Mouse (Mus musculus): Measurements from ENCODE around the gene Atp2c2. TPM values are rescaled to one million over a fixed set of nuclear protein-coding genes. Genes with fewer than 3 reads are reported as not detected.

Atp2c2 gene
- polyA plus RNA-seq, 1 experiment from 2014 or later = 0.27 TPM

DNA sequence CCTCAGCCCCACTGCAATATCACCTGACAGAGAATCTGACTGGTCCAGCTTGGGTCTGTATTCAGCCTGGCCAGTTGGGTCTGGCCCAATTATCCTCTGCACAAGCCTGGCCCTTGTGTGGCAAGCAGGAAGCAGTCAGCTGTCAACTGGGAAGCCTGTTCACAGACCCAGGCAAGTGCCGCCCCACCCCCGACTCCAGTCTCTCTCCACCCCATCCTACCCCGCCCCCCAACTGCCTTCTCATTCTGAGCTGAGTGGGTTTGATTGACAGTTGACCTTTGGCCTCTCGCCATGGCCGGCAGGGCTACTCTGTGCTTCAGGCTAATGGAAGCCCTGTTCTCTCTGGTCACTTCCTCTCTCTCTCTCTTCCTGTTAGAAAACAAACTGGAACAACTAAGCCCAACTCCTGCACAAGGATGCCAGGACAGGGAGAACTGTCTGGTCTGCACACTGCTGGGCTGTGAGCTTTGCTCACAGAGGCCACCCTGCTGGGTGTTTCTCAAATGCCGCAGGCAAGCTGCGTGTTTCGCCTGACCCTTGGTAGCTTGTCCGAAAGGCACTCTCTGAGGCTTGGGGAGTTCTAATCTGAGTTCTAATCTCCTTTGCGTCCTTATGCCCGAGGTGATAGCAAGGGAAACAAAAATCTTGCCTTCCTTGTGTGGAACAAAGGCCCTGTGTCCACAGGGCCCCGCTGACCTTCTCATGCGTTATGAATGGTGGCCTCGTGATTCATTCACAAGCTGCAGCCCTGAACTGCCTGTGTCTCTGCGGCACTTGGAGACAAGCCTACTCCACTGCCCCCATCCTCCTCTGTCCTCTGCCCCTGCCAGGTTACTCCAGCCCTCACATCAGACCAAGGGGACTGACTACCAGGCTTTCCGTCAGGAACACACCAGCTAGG is 92.2 kb downstream of the Atp2c2 start:
- Histone ChIP-seq H3K9me3 (replicated peaks; ENCODE audit: control insufficient read depth, low read length) (no peaks in the 10 kb centered on the region), H3K4me2 (ENCODE audit: low read depth, low read length) (no peak overlapping the region), H3K4me3 (ENCODE audit: low read depth, low read length) (no peak overlapping the region), H3K9ac (ENCODE audit: low read depth, low read length) (no peak overlapping the region), H3K27ac (ENCODE audit: low read length) (peak overlapping the region; percentile 57; the same call in 1 of the 2 replicates), H3K4me1 (ENCODE audit: control insufficient read depth, low read depth, low read length) (peaks cover 14% of the 10 kb centered on the region; the same call in 1 of the 2 replicates), H3K36me3 (ENCODE audit: control insufficient read depth, insufficient read depth) (no peaks in the 10 kb centered on the region), H3K27me3 (ENCODE audit: control insufficient read depth, insufficient read depth, low read depth, low read length) (no peaks in the 10 kb centered on the region)
- WGBS (ENCODE audit: insufficient replicate concordance) = 36% methylated on average over 16 of the region's 16 CpGs
- peak; percentile 86 for ATAC-seq (ENCODE audit: low read depth)

DNA sequence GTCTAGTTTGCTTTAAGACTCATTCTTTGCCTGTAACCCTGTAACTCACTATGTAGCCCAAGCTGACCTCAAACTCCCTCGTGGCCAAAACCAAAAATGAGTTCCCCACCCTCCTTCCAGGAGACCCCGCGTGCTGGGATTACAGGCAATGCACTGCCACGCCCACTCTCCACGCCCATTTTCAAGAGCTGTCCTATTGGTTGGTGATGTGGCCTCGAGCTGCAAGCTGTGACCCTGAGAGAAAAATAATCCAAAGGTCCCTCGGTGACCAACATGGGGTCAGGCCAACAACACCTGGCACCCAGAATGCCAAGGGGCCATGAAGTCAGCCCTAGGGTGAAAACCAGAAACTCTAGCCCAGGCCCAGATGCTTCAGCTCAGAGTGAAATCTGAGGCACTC is 94.9 kb downstream of the Atp2c2 start:
- H3K36me3 ChIP-seq (ENCODE audit: control insufficient read depth, insufficient read depth) = no peaks in the 10 kb centered on the region
- no peaks in the 10 kb centered on the region for H3K27me3 ChIP-seq (ENCODE audit: control insufficient read depth, insufficient read depth, low read depth, low read length)
- ATAC-seq (ENCODE audit: low read depth) = no peak
- H3K9ac ChIP-seq (ENCODE audit: low read depth, low read length) = no peak overlapping the region
- H3K4me2 ChIP-seq (ENCODE audit: low read depth, low read length) = no peak overlapping the region
- H3K27ac ChIP-seq (ENCODE audit: low read length) = no peak overlapping the region
- peaks cover 19% of the 10 kb centered on the region for H3K4me1 ChIP-seq (ENCODE audit: control insufficient read depth, low read depth, low read length)
- WGBS (ENCODE audit: insufficient replicate concordance) = 38% methylated on average over 7 of the region's 7 CpGs
- H3K4me3 ChIP-seq (ENCODE audit: low read depth, low read length) = no peak overlapping the region
- no peaks in the 10 kb centered on the region for H3K9me3 ChIP-seq (replicated peaks; ENCODE audit: control insufficient read depth, low read length)

DNA sequence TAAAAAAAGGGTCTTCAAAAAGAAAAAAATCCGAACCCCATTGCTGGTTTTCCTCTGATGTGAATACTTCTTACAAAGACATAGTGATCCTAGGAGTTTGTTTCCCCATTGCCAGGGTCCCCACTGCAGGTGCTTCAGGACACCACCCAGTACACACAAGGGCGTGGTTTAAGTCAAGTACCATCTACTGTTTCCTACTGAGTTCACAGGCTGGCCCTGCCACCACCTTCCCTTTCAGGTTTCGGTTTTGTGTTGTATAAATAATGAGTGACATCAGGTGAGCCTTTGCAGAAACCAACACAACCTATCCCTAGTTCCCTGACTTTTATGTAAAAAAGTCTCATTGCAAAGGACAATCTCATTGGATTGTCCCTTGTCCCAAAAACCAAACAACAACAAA is 95.8 kb downstream of the Atp2c2 start:
- 56% methylated on average over 3 of the region's 3 CpGs for WGBS (ENCODE audit: insufficient replicate concordance)
- peaks cover 16% of the 10 kb centered on the region for H3K4me1 ChIP-seq (ENCODE audit: control insufficient read depth, low read depth, low read length)
- H3K36me3 ChIP-seq (ENCODE audit: control insufficient read depth, insufficient read depth) = no peaks in the 10 kb centered on the region
- H3K9me3 ChIP-seq (replicated peaks; ENCODE audit: control insufficient read depth, low read length) = no peaks in the 10 kb centered on the region
- H3K27ac ChIP-seq (ENCODE audit: low read length) = no peak overlapping the region
- no peak for ATAC-seq (ENCODE audit: low read depth)
- H3K27me3 ChIP-seq (ENCODE audit: control insufficient read depth, insufficient read depth, low read depth, low read length) = no peaks in the 10 kb centered on the region
- no peak overlapping the region for H3K4me3 ChIP-seq (ENCODE audit: low read depth, low read length)
- no peak overlapping the region for H3K9ac ChIP-seq (ENCODE audit: low read depth, low read length)
- H3K4me2 ChIP-seq (ENCODE audit: low read depth, low read length) = no peak overlapping the region

DNA sequence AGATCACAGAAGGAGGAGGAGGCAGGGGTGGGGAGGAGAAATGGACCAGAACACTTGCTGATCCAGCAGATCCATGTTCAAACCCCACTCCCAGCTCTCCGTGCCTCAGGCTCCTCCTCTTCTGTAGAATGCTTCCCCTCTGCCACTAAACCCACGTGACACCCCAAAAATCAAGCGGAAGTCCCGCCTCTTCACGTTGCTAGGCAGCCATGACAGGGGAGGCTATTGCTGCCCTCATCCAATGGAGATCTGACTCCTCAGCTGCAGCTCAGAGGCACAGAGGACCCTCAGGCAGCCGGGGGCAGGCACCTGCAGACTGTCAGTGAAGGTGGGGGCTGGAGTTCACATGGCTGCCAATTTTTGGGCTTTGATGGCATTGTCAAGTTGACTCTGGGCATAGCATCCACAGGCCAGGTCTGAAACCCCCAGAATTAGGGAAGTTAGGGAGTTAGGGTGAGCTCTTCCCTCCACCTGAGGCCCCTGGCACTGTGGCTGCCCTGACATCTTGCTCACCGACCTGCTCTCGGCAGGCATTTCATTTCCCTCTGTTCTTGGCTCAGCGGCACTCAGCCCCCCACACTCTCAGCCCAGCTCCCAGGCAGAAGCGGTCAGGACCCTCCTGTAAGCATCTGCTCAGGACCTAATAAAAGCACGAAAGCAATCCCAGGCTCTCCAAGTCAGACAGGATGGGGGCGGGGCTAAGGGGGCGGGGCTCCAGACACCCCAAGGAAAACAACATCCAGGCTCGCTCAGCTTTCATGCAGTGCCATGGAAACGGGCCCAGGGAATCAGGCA is 98.6 kb downstream of the Atp2c2 start:
- 8% methylated on average over 15 of the region's 15 CpGs for WGBS (ENCODE audit: insufficient replicate concordance)
- no peaks in the 10 kb centered on the region for H3K9me3 ChIP-seq (replicated peaks; ENCODE audit: control insufficient read depth, low read length)
- H3K4me2 ChIP-seq (ENCODE audit: low read depth, low read length) = peak overlapping the region; percentile 22
- peaks cover 5% of the 10 kb centered on the region for H3K4me1 ChIP-seq (ENCODE audit: control insufficient read depth, low read depth, low read length)
- H3K27ac ChIP-seq (ENCODE audit: low read length) = no peak overlapping the region
- H3K9ac ChIP-seq (ENCODE audit: low read depth, low read length) = no peak overlapping the region
- ATAC-seq (ENCODE audit: low read depth) = peak; percentile 25
- no peaks in the 10 kb centered on the region for H3K27me3 ChIP-seq (ENCODE audit: control insufficient read depth, insufficient read depth, low read depth, low read length)
- no peaks in the 10 kb centered on the region for H3K36me3 ChIP-seq (ENCODE audit: control insufficient read depth, insufficient read depth)
- H3K4me3 ChIP-seq (ENCODE audit: low read depth, low read length) = peak overlapping the region; percentile 12; the same call in 1 of the 2 replicates

DNA sequence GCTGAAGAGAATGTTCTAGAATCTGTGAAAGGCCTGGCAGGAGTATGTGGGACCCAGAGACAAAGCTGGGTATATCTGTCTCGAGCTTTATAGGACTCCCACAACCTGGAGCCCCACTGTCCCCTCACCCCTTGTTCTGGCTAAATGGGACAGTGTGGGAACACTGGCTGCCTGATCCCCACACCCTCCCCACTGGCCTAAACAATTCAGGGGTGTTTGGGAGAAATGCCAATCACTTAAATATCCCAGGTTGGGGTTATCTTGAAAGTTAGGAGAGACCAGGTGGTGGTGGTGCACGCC is 99.1 kb downstream of the Atp2c2 start:
- H3K4me1 ChIP-seq (ENCODE audit: control insufficient read depth, low read depth, low read length) = peaks cover 5% of the 10 kb centered on the region
- ATAC-seq (ENCODE audit: low read depth) = peak; percentile 16; the same call in 1 of the 2 replicates
- 39% methylated on average over 2 of the region's 2 CpGs for WGBS (ENCODE audit: insufficient replicate concordance)
- H3K4me3 ChIP-seq (ENCODE audit: low read depth, low read length) = no peak overlapping the region
- no peak overlapping the region for H3K27ac ChIP-seq (ENCODE audit: low read length)
- H3K27me3 ChIP-seq (ENCODE audit: control insufficient read depth, insufficient read depth, low read depth, low read length) = no peaks in the 10 kb centered on the region
- no peak overlapping the region for H3K9ac ChIP-seq (ENCODE audit: low read depth, low read length)
- peak overlapping the region; percentile 22; the same call in 1 of the 2 replicates for H3K4me2 ChIP-seq (ENCODE audit: low read depth, low read length)
- no peaks in the 10 kb centered on the region for H3K36me3 ChIP-seq (ENCODE audit: control insufficient read depth, insufficient read depth)
- no peaks in the 10 kb centered on the region for H3K9me3 ChIP-seq (replicated peaks; ENCODE audit: control insufficient read depth, low read length)

DNA sequence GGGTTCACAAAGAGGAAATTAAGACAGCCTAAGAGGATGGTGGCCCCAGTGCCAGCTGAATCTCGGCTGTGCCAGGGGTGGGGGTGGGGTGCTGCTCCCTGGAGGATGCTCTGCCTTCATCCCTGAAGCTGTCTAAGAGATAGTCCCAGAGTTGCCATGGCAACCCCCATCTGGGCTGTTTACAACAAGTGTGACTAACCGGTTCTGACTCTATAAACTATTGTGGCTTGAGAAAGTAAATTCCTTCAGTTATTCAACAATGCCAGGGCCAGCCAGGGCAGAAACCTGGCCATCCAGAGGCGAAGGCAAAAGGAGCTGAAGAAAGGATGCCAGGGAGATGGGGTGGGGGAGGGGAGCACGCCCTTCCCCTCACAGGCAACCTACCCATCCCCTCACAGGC is 101.4 kb downstream of the Atp2c2 start:
- Histone ChIP-seq H3K4me3 (ENCODE audit: low read depth, low read length) (no peak overlapping the region), H3K9me3 (replicated peaks; ENCODE audit: control insufficient read depth, low read length) (no peaks in the 10 kb centered on the region), H3K4me2 (ENCODE audit: low read depth, low read length) (no peak overlapping the region), H3K27ac (ENCODE audit: low read length) (no peak overlapping the region), H3K4me1 (ENCODE audit: control insufficient read depth, low read depth, low read length) (peaks cover 5% of the 10 kb centered on the region), H3K36me3 (ENCODE audit: control insufficient read depth, insufficient read depth) (no peaks in the 10 kb centered on the region), H3K9ac (ENCODE audit: low read depth, low read length) (no peak overlapping the region), H3K27me3 (ENCODE audit: control insufficient read depth, insufficient read depth, low read depth, low read length) (no peaks in the 10 kb centered on the region)
- WGBS (ENCODE audit: insufficient replicate concordance) = 13% methylated on average over 3 of the region's 4 CpGs
- ATAC-seq (ENCODE audit: low read depth) = no peak

DNA sequence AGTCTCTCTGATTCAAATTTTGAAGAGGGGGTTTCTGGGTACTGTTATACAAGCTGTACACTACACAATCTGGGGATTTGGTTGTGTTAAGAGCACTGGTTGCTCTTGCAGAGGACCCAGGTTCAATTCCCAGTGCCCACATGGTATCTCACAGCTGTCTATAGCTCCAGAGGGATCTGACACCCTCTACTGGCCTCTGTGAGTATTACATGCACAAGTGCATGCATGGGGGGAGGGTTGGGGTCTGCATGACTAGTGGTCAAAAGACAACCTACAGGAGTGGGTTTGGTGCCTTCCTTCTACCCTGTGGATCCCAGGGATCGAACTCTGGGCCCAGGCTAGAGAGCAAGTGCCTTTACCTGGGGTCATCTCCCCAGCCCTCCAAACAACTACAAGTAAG is 102.8 kb downstream of the Atp2c2 start:
- Histone ChIP-seq H3K4me2 (ENCODE audit: low read depth, low read length) (no peak overlapping the region), H3K9ac (ENCODE audit: low read depth, low read length) (no peak overlapping the region), H3K27me3 (ENCODE audit: control insufficient read depth, insufficient read depth, low read depth, low read length) (no peaks in the 10 kb centered on the region), H3K4me3 (ENCODE audit: low read depth, low read length) (no peak overlapping the region), H3K4me1 (ENCODE audit: control insufficient read depth, low read depth, low read length) (peaks cover 5% of the 10 kb centered on the region), H3K9me3 (replicated peaks; ENCODE audit: control insufficient read depth, low read length) (no peaks in the 10 kb centered on the region), H3K36me3 (ENCODE audit: control insufficient read depth, insufficient read depth) (no peaks in the 10 kb centered on the region), H3K27ac (ENCODE audit: low read length) (no peak overlapping the region)
- 60% methylated on average over 1 of the region's 1 CpGs for WGBS (ENCODE audit: insufficient replicate concordance)
- ATAC-seq (ENCODE audit: low read depth) = no peak

DNA sequence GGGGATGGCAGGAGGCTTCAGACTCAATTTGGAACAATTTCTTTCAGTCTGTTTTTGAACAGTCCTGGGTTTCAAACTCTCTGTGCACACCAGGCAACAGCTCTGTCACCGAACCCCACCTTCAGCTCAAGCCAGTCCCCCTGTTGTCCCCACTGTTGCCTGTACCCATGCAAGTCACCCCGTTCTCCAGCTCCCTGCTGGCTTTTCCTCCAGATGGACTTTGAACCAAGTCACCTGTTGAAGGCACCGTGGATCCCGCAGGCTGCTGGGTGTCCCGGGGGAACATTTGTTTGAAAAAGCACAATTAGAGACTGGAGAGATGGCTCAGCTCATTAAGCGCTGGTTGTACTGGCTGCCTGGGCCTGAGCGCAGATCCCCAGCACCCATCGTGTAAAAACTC is 105.5 kb downstream of the Atp2c2 start:
- no peaks in the 10 kb centered on the region for H3K9me3 ChIP-seq (replicated peaks; ENCODE audit: control insufficient read depth, low read length)
- H3K4me3 ChIP-seq (ENCODE audit: low read depth, low read length) = no peak overlapping the region
- H3K4me1 ChIP-seq (ENCODE audit: control insufficient read depth, low read depth, low read length) = no peaks in the 10 kb centered on the region; the same call in 1 of the 2 replicates
- no peak overlapping the region for H3K4me2 ChIP-seq (ENCODE audit: low read depth, low read length)
- WGBS (ENCODE audit: insufficient replicate concordance) = 64% methylated on average over 8 of the region's 8 CpGs
- no peak for ATAC-seq (ENCODE audit: low read depth)
- no peak overlapping the region for H3K27ac ChIP-seq (ENCODE audit: low read length)
- no peak overlapping the region for H3K9ac ChIP-seq (ENCODE audit: low read depth, low read length)
- no peaks in the 10 kb centered on the region; the same call in 1 of the 2 replicates for H3K36me3 ChIP-seq (ENCODE audit: control insufficient read depth, insufficient read depth)
- no peaks in the 10 kb centered on the region for H3K27me3 ChIP-seq (ENCODE audit: control insufficient read depth, insufficient read depth, low read depth, low read length)
